Mouse (Mus musculus) hindbrain, embryonic 11.5 days (tissue): Measurements from ENCODE around the gene Eral1. TPM values are rescaled to one million over a fixed set of nuclear protein-coding genes. Genes with fewer than 3 reads are reported as not detected.

ENCODE experiments used
- ATAC-seq: fragments of 200-750 bp; cut with Nextera tagmentation; 2 replicates; pipeline ENCODE4 v1.8.0; 2017; ENCODE audit warnings: mild to moderate bottlenecking, moderate TSS enrichment, moderate library complexity; ENCODE audit not compliant: low FRiP score
- DNase-seq: peaks from one replicate; pipeline ENCODE4 v3.0.0-alpha.2; 2015; ENCODE audit warnings: low spot score
- H3K27ac ChIP-seq: fragments of 300-500 bp; sonication (generic); 2 replicates; pipeline ENCODE4 v1.5.1; 2014; ENCODE audit warnings: mild to moderate bottlenecking, low read depth, low read length
- H3K27me3 ChIP-seq: fragments of 300-500 bp; sonication (generic); 2 replicates; pipeline ENCODE4 v1.6.1; 2014; ENCODE audit warnings: mild to moderate bottlenecking, low read length, moderate library complexity, mixed read lengths; ENCODE audit not compliant: control insufficient read depth, insufficient read depth
- H3K36me3 ChIP-seq: fragments of 300-500 bp; sonication (generic); 2 replicates; pipeline ENCODE4 v1.6.1; 2014; ENCODE audit warnings: mild to moderate bottlenecking, low read length, moderate library complexity, mixed read lengths; ENCODE audit not compliant: control insufficient read depth, insufficient read depth
- H3K4me1 ChIP-seq: fragments of 300-500 bp; sonication (generic); replicated peaks from 2 replicates; pipeline ENCODE4 v1.6.1; 2014; ENCODE audit warnings: low read length, mixed read lengths; ENCODE audit not compliant: control insufficient read depth, insufficient read depth
- H3K4me2 ChIP-seq: fragments of 300-500 bp; sonication (generic); replicated peaks from 2 replicates; pipeline ENCODE4 v1.6.1; 2014; ENCODE audit warnings: mild to moderate bottlenecking, low read depth, low read length
- H3K4me3 ChIP-seq: fragments of 300-500 bp; sonication (generic); 2 replicates; pipeline ENCODE4 v1.5.1; 2014; ENCODE audit warnings: low read depth, low read length
- H3K9ac ChIP-seq: fragments of 300-500 bp; sonication (generic); 2 replicates; pipeline ENCODE4 v1.6.1; 2014; ENCODE audit warnings: low read depth, low read length
- H3K9me3 ChIP-seq: fragments of 300-500 bp; sonication (generic); 2 replicates; pipeline ENCODE4 v1.6.1; 2016; ENCODE audit warnings: low read length; ENCODE audit not compliant: control insufficient read depth
- WGBS: fragments of 180-500 bp; shearing (Covaris S2); extraction: QIAGEN DNeasy Blood & Tissue Kit; methylation state at CpG from one replicate; pipeline ENCODE4 v1.1.7; 2014; 5-methylcytosine and 5-hydroxymethylcytosine counted together
- polyA plus RNA-seq: library from polyadenylated mRNA; unstranded; fragments of >200 nt; fragmentation: Nextera tagmentation; extraction: Ambion mirVana; gene quantifications from 2 replicates; pipeline ENCODE4 v1.2.1, GENCODE M21; 2014

The Eral1 gene
- polyA plus RNA-seq, 1 experiment from 2014 or later: 31.9 TPM

DNA sequence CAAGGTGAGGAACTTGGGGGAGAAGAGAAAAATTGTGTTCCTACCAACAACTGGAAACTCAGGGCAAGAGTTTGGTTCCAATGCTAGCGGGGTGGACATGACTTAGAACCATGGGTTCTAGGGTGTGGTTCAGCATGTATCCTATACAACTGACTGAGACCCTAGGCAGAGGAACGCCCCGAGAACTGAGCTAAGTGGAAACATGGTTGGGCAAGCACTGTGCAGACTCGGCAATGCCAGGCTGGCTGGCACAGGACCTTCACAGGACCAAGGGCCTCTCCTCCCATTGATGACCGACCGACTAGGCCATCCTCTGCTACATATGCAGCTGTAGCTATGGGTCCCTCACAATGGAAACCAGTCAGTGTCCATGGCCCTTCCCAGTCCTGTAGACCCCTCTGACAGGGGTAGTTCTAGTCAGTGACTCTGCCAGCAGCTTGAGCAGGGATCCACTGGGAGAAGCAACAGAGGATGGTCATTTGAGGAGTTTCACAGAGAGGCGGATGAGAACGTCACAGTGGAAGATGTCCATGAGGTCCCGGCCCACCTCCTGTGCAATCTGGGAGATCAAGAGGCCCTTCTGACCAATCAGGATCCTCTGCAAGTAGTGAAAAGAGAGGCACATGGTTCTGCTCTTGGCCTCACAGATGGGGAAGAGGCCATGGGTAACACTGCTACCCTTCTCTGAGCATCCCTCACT is 6.5 kb downstream of the Eral1 start:
- 93% methylated on average over 9 of the region's 9 CpGs for WGBS
- Histone ChIP-seq H3K4me2 (no peak overlapping the region), H3K4me1 (no peaks in the 10 kb centered on the region), H3K4me3 (no peak overlapping the region), H3K27me3 (no peaks in the 10 kb centered on the region), H3K9me3 (no peaks in the 10 kb centered on the region), H3K9ac (no peak overlapping the region), H3K27ac (no peak overlapping the region), H3K36me3 (0 out of 2 replicates have a peak, but pooled peaks cover 5% of the 10 kb centered on the region)
- no peak for ATAC-seq
- no peak for DNase-seq

DNA sequence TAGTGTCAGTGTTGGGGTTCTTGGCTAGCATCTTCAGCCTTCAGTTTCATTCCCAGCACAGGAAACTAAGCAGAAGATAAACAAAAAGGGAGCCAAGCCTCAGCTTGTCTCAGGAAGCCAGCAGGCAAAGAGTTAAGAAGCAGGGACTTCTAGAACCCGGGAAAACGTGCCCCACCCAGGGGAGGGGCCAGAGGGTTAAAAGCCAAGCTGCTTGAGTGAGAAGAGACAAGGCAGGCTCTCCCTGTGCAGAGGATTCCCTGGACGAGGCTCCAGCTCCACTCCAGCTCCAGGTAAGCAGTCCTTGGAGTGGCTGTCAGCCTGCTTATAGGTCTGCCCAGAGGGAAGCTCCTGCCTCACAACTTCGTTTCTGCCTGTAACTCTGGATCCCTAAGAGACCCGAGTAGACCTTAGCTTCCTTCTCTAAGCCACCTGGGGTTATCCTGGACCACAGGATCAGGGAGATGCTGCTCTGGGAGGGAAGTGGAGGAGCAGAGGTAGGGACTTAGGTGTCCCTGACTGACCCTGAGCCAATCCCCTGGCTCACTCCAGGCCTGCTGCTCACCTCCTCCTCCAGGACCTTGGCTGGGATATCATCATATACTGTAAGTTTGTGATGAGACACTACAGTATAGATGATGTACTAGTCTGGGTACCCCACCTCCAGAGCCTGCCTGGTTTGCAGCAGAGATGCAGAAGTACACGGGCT is 7.6 kb downstream of the Eral1 start:
- no peak for DNase-seq
- ATAC-seq: no peak
- Histone ChIP-seq H3K4me2 (no peak overlapping the region), H3K27ac (no peak overlapping the region; the same call in 1 of the 2 replicates), H3K36me3 (0 out of 2 replicates have a peak, but pooled peaks cover 5% of the 10 kb centered on the region), H3K27me3 (no peaks in the 10 kb centered on the region), H3K4me1 (no peaks in the 10 kb centered on the region), H3K4me3 (no peak overlapping the region), H3K9ac (no peak overlapping the region), H3K9me3 (no peaks in the 10 kb centered on the region)
- WGBS: 40% methylated on average over 6 of the region's 6 CpGs

DNA sequence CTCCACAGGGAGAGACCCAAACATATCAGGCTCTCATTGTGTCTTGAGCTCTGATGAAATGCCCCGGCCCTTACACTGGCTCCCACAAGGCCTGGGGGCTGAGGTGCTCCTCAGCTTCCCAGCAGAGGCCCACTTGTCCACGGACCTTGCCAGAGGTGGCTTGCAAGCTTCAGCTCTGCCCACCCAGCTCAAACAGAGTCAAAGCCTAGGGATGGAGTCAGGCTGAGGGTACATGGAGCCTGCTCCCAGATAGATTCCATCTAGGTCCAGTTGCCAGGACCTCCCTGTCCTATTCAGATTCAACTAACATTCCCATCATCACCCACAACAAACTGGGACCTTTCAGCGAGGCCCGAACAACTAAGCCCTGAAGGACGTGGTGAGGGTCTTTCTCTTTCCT is 8.2 kb downstream of the Eral1 start:
- Histone ChIP-seq H3K27ac (no peak overlapping the region), H3K27me3 (no peaks in the 10 kb centered on the region), H3K36me3 (0 out of 2 replicates have a peak, but pooled peaks cover 5% of the 10 kb centered on the region), H3K9me3 (no peaks in the 10 kb centered on the region), H3K4me3 (no peak overlapping the region), H3K4me2 (no peak overlapping the region), H3K9ac (no peak overlapping the region), H3K4me1 (no peaks in the 10 kb centered on the region)
- ATAC-seq: no peak
- 81% methylated on average over 5 of the region's 5 CpGs for WGBS
- no peak for DNase-seq

GRCm38 (mm10) chr11:78069646-78070045 is 10.5 kb downstream of the Eral1 start:
- Histone ChIP-seq H3K9ac (no peak overlapping the region), H3K9me3 (no peaks in the 10 kb centered on the region), H3K36me3 (0 out of 2 replicates have a peak, but pooled peaks cover 5% of the 10 kb centered on the region), H3K4me2 (no peak overlapping the region), H3K27me3 (no peaks in the 10 kb centered on the region), H3K4me3 (no peak overlapping the region), H3K27ac (no peak overlapping the region), H3K4me1 (no peaks in the 10 kb centered on the region)
- DNase-seq: no peak
- no peak for ATAC-seq
- 87% methylated on average over 6 of the region's 6 CpGs for WGBS

DNA sequence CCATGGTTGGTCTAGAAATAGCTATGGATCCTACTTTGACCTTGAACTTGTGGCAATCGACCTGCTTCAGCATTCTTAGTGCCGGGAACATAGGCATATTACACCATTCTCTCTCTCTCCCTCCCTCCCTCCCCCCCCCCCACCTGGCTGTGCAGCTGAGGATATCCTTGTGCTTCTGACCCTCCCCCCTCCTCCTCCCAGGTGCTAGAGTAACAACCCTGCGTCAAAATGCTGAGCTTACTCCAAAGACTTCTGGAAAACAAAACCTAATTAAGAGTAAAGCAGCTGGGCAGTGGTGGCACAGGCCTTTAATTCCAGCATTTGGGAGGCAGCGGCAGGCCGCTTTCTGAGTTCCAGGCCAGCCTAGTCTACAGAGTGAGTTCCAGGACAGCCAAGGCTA is 11.1 kb downstream of the Eral1 start:
- H3K27me3 ChIP-seq: no peaks in the 10 kb centered on the region
- WGBS: 81% methylated on average over 5 of the region's 5 CpGs
- H3K4me1 ChIP-seq: no peaks in the 10 kb centered on the region
- H3K9me3 ChIP-seq: no peaks in the 10 kb centered on the region
- H3K4me2 ChIP-seq: no peak overlapping the region
- H3K4me3 ChIP-seq: no peak overlapping the region
- ATAC-seq: no peak
- H3K9ac ChIP-seq: no peak overlapping the region
- H3K27ac ChIP-seq: no peak overlapping the region
- 0 out of 2 replicates have a peak, but pooled peaks cover 5% of the 10 kb centered on the region for H3K36me3 ChIP-seq
- no peak for DNase-seq

- H3K9me3 ChIP-seq: no peaks in the 10 kb centered on the region
- ATAC-seq (no peak), DNase-seq (no peak)
- no peak overlapping the region for H3K4me2 ChIP-seq
- no peaks in the 10 kb centered on the region for H3K4me1 ChIP-seq
- H3K9ac ChIP-seq: no peak overlapping the region
- no peak overlapping the region for H3K4me3 ChIP-seq
- no peaks in the 10 kb centered on the region for H3K36me3 ChIP-seq
- H3K27me3 ChIP-seq: no peaks in the 10 kb centered on the region
- H3K27ac ChIP-seq: no peak overlapping the region
- WGBS: 80% methylated on average over 5 of the region's 5 CpGs
Measured at GRCm38 (mm10) chr11:78067566-78067965, 12.6 kb downstream of the Eral1 start.

GRCm38 (mm10) chr11:78066641-78067040 is 13.5 kb downstream of the Eral1 start:
- H3K4me2 ChIP-seq: no peak overlapping the region
- H3K9ac ChIP-seq: no peak overlapping the region
- ATAC-seq (no peak), DNase-seq (no peak)
- H3K36me3 ChIP-seq: no peaks in the 10 kb centered on the region
- H3K27ac ChIP-seq: no peak overlapping the region
- no peaks in the 10 kb centered on the region for H3K4me1 ChIP-seq
- no peaks in the 10 kb centered on the region for H3K27me3 ChIP-seq
- 68% methylated on average over 2 of the region's 2 CpGs for WGBS
- no peak overlapping the region for H3K4me3 ChIP-seq
- H3K9me3 ChIP-seq: no peaks in the 10 kb centered on the region

DNA sequence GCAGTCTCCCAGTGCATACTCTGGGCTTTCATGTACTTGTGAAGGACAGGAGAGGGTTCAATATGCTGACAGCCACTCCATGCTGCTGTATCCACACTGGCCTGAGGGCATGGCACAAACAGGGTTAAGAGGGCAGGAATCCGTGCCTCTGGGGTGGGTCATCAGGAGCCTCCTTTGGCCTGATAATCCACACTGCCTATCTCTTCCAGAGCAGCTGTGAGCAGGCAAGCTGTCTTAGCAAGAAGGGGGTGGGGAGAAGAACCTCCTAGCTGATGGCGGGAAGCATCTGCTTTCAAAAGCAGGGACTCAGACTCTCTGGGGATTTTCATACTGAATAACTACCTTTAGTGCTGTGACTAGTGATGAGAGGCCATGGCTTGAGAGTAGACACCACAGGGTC is 14.3 kb downstream of the Eral1 start:
- H3K27ac ChIP-seq: no peak overlapping the region
- H3K9ac ChIP-seq: no peak overlapping the region
- no peak overlapping the region for H3K4me2 ChIP-seq
- H3K36me3 ChIP-seq: no peaks in the 10 kb centered on the region
- H3K27me3 ChIP-seq: no peaks in the 10 kb centered on the region
- 34% methylated on average over 2 of the region's 2 CpGs for WGBS
- no peak overlapping the region for H3K4me3 ChIP-seq
- no peak for ATAC-seq
- H3K4me1 ChIP-seq: no peaks in the 10 kb centered on the region
- H3K9me3 ChIP-seq: no peaks in the 10 kb centered on the region
- no peak for DNase-seq

DNA sequence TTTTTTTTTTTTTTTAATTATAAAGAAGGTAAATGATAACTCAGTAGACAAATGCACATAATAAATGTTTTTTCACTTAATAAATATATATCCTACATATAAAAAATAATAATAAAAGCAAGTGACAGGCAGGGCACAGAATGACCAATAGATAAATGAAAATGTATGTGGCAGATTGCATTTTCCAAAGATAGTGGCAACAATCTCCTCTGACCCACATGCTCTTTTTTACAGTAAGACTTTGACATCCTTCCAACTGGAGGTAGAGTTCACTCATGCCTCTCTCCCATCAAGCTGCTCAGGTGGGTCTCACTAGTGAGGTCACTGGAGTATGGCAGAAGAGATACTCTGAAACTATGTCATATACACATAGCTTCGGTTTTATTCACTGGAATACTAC is 17.6 kb downstream of the Eral1 start:
- DNase-seq (no peak), ATAC-seq (no peak)
- Histone ChIP-seq H3K9ac (no peak overlapping the region), H3K4me2 (no peak overlapping the region), H3K36me3 (peaks cover 4% of the 10 kb centered on the region; the same call in 1 of the 2 replicates), H3K4me3 (no peak overlapping the region), H3K9me3 (no peaks in the 10 kb centered on the region), H3K27me3 (no peaks in the 10 kb centered on the region), H3K4me1 (no peaks in the 10 kb centered on the region), H3K27ac (no peak overlapping the region)
- WGBS: 93% methylated on average over 1 of the region's 1 CpGs
